Mouse (Mus musculus): ENCODE measurements around the gene Anapc15. TPM values are rescaled to one million over a fixed set of nuclear protein-coding genes. Genes with fewer than 3 reads are reported as not detected.
A peak's percentile ranks its signal among the peaks of the same experiment; 100 is the strongest.
"Not testable (repeated sequence)": the region's sequence is repeated elsewhere in the genome, so short reads cannot be mapped to it uniquely, and the experiment has no call there.

The Anapc15 gene
- polyA plus RNA-seq, 1 experiment from 2014 or later, result 127 TPM

DNA sequence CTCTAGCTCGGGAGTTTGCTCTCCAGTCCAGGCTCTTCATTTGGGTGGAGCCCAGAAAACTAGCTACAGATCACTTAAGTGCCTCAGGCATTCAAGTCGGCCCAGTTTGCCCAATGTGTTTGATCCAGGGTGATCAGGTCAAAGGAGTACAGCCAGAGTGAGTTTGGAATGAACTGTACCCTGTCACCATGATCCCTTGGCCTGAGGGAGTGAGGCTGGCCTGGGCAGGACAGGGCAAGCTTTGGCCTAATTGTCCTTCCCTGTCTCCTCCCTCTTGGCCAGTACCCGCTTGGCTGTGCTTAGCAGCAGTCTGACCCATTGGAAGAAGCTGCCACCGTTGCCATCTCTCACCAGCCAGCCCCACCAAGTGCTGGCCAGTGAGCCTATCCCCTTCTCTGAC, 46.6 kb downstream of the Anapc15 start:
- DNase-seq (ENCODE audit: extremely low spot score, low spot score), result no peak
- Histone ChIP-seq H3K36me3 (replicated peaks) (peaks cover 64% of the 10 kb centered on the region), H3K9me3 (no peaks in the 10 kb centered on the region), H3K27ac (no peak overlapping the region), H3K4me3 (no peak overlapping the region), H3K27me3 (ENCODE audit: poor library complexity, severe bottlenecking) (no peaks in the 10 kb centered on the region), H3K4me1 (peaks cover 23% of the 10 kb centered on the region)
- WGBS, result 89% methylated on average over 4 of the region's 4 CpGs

DNA sequence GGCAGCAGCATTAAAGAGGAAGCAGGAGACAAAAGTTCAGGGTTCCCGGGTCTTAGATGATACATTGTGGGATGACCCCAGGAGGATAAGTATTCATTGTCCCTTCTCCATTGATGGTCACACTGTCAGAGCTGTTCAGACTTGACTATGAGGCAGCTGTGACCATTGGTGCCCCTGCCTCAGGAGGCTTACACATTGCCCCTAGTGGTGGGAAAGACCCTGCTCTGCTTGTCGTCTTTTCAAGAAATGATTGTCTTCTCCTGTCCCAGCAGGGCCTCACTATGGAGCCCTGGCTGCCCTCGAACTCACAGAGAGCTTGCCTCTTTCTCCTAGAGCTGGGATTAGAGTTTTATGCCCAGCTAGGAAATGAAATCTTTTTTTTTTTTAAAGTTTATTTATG, 48.5 kb downstream of the Anapc15 start:
- Histone ChIP-seq H3K9me3 (no peaks in the 10 kb centered on the region), H3K36me3 (replicated peaks) (peaks cover 68% of the 10 kb centered on the region), H3K4me3 (no peak overlapping the region), H3K27ac (no peak overlapping the region), H3K27me3 (ENCODE audit: poor library complexity, severe bottlenecking) (no peaks in the 10 kb centered on the region), H3K4me1 (peaks cover 11% of the 10 kb centered on the region)
- 72% methylated on average over 3 of the region's 3 CpGs for WGBS
- DNase-seq (ENCODE audit: extremely low spot score, low spot score), result no peak

DNA sequence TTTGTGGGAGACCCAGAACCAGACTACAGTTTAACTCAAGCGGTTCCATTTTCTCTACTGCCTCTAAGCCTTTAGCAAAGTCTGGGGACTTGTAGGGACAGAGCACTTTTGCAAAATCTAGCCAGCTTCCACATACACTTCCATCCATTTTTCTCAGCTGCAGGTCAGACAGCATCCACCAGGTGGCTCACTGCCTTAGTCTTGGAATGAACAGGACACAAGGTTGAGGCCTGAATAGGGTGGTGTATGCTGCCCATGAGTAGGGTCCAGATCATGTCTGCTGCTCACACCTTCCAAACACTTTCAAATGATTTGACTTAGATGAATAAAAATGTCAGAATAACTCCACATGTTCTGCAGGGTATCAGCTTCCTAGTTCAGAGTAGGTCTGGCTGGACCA, 54.6 kb downstream of the Anapc15 start:
- DNase-seq (ENCODE audit: extremely low spot score, low spot score), result peak; percentile 59
- Histone ChIP-seq H3K36me3 (replicated peaks) (peaks cover 24% of the 10 kb centered on the region), H3K27ac (no peak overlapping the region), H3K9me3 (no peaks in the 10 kb centered on the region), H3K4me1 (no peaks in the 10 kb centered on the region), H3K4me3 (no peak overlapping the region), H3K27me3 (ENCODE audit: poor library complexity, severe bottlenecking) (no peaks in the 10 kb centered on the region)
- 21% methylated on average over 1 of the region's 1 CpGs for WGBS

DNA sequence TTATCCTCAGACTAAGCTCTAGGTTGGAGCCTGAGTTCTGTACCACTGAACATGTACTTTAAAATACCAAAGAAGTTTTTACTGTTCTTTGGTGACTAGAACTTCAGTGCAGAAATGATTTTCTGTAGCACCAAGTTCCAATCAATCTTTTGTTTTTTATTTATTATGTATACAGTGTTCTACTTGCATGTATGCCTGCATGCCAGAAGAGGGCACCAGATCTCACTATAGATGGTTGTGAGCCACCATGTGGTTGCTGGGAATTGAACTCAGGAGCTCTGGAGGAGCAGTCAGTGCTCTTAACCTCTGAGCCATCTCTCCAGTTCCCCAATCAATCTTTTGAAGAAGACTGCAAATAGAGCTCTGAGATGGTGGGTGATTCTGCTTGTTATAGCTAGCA, 62.4 kb downstream of the Anapc15 start:
- H3K27me3 ChIP-seq (ENCODE audit: poor library complexity, severe bottlenecking); H3K9me3 ChIP-seq; H3K36me3 ChIP-seq (replicated peaks); H3K4me3 ChIP-seq; DNase-seq (ENCODE audit: extremely low spot score, low spot score); H3K4me1 ChIP-seq; H3K27ac ChIP-seq: not testable (repeated sequence)

DNA sequence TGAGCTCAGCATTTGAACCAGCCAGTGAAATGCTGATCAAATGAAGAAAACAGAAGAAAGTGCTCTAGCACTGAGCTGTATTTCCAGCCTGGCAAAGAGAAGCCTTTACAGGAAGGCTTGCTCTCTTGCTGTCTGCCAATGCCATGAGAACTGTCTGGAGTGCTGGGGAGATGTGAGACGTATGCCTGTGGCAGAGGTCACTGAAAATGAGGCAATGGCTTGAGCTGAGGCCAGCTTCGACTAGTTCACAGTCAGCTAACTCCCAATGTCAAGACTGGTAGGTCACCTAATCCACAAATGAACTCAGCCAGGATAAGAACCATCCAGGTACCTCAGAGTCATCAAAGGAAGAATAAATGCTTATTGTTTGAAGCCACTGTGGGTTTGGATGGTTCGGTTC, 64.6 kb downstream of the Anapc15 start:
- H3K4me1 ChIP-seq, result peaks cover 8% of the 10 kb centered on the region
- no peaks in the 10 kb centered on the region for H3K27me3 ChIP-seq (ENCODE audit: poor library complexity, severe bottlenecking)
- no peaks in the 10 kb centered on the region; the same call in 1 of the 2 replicates for H3K36me3 ChIP-seq (replicated peaks)
- 82% methylated on average over 3 of the region's 3 CpGs for WGBS
- no peak for DNase-seq (ENCODE audit: extremely low spot score, low spot score)
- H3K9me3 ChIP-seq, result 0 out of 2 replicates have a peak, but pooled peaks cover 4% of the 10 kb centered on the region
- H3K27ac ChIP-seq, result no peak overlapping the region
- H3K4me3 ChIP-seq, result no peak overlapping the region

DNA sequence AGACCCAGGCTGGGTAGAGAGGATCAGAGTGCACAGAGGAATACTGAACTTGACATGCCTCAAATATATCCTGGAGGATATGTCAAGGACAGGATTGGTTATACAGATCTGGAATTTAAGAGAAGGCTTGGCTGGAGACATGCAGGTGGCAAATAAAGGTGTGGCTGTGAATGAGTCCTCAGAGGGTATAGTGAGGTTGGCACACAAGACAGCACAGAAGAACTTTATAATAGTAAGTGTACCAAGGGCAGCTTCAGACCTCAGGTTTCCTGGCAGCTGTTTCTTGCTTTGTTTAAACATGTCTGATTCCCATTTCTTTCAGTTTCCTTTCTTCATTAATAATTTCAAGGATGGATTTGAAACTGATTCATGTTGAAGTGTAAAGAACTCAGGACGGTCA, 69.0 kb downstream of the Anapc15 start:
- WGBS, result 94% methylated on average over 1 of the region's 1 CpGs
- peak overlapping the region; percentile 90 for H3K4me3 ChIP-seq
- H3K27me3 ChIP-seq (ENCODE audit: poor library complexity, severe bottlenecking), result no peaks in the 10 kb centered on the region
- no peak for DNase-seq (ENCODE audit: extremely low spot score, low spot score)
- H3K4me1 ChIP-seq, result peaks cover 27% of the 10 kb centered on the region
- H3K9me3 ChIP-seq, result no peaks in the 10 kb centered on the region
- H3K36me3 ChIP-seq (replicated peaks), result peaks cover 18% of the 10 kb centered on the region
- no peak overlapping the region for H3K27ac ChIP-seq

DNA sequence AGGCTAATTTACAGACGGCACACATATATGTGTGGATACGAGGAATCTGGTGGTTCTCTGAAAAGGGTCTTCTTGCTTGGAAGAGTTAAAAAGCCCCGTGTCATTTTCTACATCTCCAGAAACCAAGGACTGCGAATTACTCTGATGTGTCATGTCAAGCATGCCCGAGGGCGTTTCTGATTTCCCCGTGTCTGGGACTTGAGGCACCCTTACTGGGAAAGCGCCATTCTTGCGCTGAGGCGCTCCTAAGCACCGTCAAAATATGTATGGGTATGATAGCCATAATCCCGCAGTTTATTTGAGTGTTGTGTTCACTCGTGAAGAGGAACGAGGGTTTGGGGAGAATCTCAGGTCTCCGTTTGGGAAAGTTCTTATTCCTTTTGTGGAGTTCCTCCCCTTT, 69.8 kb downstream of the Anapc15 start:
- no peak for DNase-seq (ENCODE audit: extremely low spot score, low spot score)
- Histone ChIP-seq H3K27ac (peak overlapping the region; percentile 95), H3K4me1 (peaks cover 27% of the 10 kb centered on the region), H3K27me3 (ENCODE audit: poor library complexity, severe bottlenecking) (no peaks in the 10 kb centered on the region), H3K36me3 (replicated peaks) (peaks cover 24% of the 10 kb centered on the region), H3K4me3 (peak overlapping the region; percentile 90), H3K9me3 (no peaks in the 10 kb centered on the region)
- WGBS, result 9% methylated on average over 15 of the region's 15 CpGs

DNA sequence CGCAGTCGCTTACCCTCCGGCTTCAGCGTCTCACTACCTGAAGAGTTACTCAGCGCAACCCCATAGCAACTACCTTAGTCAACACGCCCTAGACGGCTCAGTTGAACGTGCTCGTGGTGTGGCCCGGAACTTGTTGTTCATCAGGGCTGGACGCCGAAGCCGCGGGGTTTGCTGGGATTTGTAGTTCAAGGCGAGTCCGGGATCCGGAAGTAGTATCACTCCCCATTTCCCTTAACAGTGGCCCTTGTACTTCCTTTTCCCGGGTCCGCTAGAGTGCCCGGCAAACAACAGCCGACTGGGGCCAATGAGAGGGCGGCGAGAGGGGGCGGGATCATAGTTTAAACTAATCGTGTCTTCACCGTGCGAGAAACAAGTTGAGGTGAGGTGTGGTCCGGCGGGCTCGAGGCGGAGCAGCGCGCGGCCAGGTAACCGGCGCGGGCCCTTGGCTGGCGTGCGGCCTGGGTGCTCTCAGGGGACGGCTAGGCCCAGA, 70.3 kb downstream of the Anapc15 start, which contains the start of the genes Lrrc51 and Numa1:
Gene Lrrc51, minus strand, starts transcription at position 145 of the 490 bp plus-strand sequence.
Gene Numa1, plus strand, starts transcription at position 361 of the 490 bp plus-strand sequence.
- Histone ChIP-seq H3K27me3 (ENCODE audit: poor library complexity, severe bottlenecking) (no peaks in the 10 kb centered on the region), H3K4me3 (peak within 1 kb of the TSS; percentile 90), H3K36me3 (replicated peaks) (peaks cover 29% of the 10 kb centered on the region), H3K9me3 (no peaks in the 10 kb centered on the region), H3K27ac (peak within 1 kb of the TSS; percentile 95), H3K4me1 (peaks cover 27% of the 10 kb centered on the region)
- under 1% methylated on average over 40 of the region's 40 CpGs for WGBS
- DNase-seq (ENCODE audit: extremely low spot score, low spot score), result peak; percentile 98

DNA sequence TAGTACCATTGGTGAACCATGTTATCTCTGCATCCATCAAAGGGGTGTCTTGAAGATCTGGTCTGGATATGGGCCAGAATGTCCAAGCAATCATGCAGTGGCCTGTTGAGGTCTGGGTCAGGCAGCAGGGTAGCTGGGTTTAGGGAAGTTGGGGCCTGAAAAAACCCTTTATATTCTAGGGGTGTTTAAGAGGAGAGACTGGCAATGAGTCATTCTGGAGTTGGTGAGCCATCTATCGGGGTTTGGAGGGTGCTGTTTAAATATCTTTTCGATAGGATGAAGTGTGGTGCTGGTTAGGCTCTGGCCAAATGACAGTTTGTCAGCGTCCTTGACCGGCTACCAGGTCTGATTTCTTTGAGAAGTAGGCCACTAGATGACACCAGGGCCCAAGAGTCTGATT, 72.4 kb downstream of the Anapc15 start:
- no peak for DNase-seq (ENCODE audit: extremely low spot score, low spot score)
- Histone ChIP-seq H3K4me3 (peak overlapping the region; percentile 90; the same call in 1 of the 2 replicates), H3K27ac (no peak overlapping the region), H3K4me1 (peaks cover 27% of the 10 kb centered on the region), H3K27me3 (ENCODE audit: poor library complexity, severe bottlenecking) (no peaks in the 10 kb centered on the region), H3K36me3 (replicated peaks) (peaks cover 43% of the 10 kb centered on the region), H3K9me3 (no peaks in the 10 kb centered on the region)
- WGBS, result 89% methylated on average over 4 of the region's 4 CpGs

DNA sequence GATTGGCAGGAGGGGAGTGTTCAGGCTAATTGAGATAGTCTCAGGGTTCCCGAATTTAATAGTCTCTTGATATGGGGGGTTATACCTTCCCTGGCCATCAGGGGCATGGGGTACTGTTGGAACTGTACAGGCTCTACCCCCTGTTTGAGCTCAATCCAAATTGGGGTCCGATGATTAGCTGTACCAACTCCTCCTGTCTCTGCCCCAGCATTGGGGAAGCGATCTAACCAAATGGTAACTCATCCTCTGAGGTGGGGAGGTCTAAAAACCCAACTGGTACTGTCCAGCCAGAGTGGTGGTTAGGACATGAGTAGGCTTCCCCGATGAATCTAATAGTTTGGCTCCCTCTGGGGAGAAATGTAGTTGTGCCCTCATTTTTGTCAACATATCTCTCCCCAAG, 73.5 kb downstream of the Anapc15 start:
- Histone ChIP-seq H3K9me3 (no peaks in the 10 kb centered on the region), H3K4me1 (peaks cover 27% of the 10 kb centered on the region), H3K4me3 (no peak overlapping the region), H3K36me3 (replicated peaks) (peaks cover 43% of the 10 kb centered on the region), H3K27me3 (ENCODE audit: poor library complexity, severe bottlenecking) (no peaks in the 10 kb centered on the region), H3K27ac (no peak overlapping the region)
- WGBS, result 95% methylated on average over 4 of the region's 4 CpGs
- DNase-seq (ENCODE audit: extremely low spot score, low spot score), result no peak

DNA sequence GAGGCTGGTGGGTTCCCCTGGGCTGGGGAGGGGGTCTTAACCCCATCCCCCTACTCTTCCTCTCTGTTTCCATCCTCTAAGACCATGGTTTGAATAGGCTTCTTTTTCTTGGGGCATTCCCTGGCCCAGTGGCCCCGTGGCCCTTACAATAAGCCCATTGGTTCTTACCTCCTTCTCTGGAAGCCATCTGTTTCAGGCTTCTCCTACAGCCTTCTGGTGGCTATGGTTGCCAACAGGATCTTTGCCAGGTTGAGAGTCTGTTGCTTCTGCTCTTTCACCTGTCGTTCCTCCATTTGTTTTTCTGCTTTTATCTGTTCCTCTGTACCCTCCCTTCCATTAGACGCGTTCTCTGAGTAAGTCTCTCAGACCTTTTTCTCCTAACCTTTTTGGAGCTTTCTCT, 74.1 kb downstream of the Anapc15 start:
- no peaks in the 10 kb centered on the region for H3K9me3 ChIP-seq
- H3K4me3 ChIP-seq, result no peak overlapping the region
- peaks cover 24% of the 10 kb centered on the region for H3K4me1 ChIP-seq
- peaks cover 46% of the 10 kb centered on the region for H3K36me3 ChIP-seq (replicated peaks)
- DNase-seq (ENCODE audit: extremely low spot score, low spot score), result no peak
- H3K27me3 ChIP-seq (ENCODE audit: poor library complexity, severe bottlenecking), result no peaks in the 10 kb centered on the region
- WGBS, result 97% methylated on average over 4 of the region's 4 CpGs
- no peak overlapping the region for H3K27ac ChIP-seq

DNA sequence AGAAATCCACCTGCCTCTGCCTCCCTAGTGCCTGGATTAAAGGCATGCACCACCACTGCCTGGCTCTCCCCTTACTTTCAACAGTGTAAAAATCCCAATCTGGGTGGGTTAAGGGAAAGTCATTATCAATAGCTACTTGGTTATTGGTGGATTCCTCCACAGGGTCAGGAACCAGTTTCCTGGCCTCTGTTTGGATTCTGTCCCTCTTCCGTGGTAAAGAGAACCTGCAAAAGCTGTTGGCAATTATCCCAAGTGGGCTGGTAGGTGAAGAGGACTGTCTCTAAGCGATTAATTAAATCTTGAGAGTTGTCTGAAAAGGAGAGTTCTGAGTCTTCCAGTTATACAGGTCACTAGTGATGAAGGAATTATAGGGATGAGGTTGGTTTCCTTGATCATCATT, 74.8 kb downstream of the Anapc15 start:
- Histone ChIP-seq H3K27me3 (ENCODE audit: poor library complexity, severe bottlenecking) (no peaks in the 10 kb centered on the region), H3K27ac (no peak overlapping the region), H3K9me3 (no peaks in the 10 kb centered on the region), H3K36me3 (replicated peaks) (peaks cover 46% of the 10 kb centered on the region), H3K4me1 (peaks cover 17% of the 10 kb centered on the region), H3K4me3 (no peak overlapping the region)
- no peak for DNase-seq (ENCODE audit: extremely low spot score, low spot score)
- 85% methylated on average over 2 of the region's 2 CpGs for WGBS

DNA sequence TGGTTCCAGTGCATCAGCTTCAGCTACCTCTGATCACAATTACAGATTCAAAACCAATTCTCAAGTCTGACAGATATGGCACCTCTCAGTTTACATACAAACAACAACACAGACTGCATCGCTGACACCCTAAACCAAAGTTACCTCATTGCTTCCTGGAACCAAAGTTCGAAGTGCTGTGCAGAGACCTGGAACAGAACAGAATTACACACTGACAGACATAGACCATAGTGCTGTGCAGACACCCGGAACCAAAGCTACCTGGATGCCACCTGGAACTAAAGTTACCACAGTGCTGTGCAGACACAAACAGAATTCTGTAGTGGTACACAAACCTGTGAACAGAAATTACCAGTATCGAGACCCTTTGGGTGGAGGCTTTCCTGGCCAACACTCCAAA, 76.2 kb downstream of the Anapc15 start:
- H3K36me3 ChIP-seq (replicated peaks), result peaks cover 46% of the 10 kb centered on the region
- H3K9me3 ChIP-seq, result no peaks in the 10 kb centered on the region
- 92% methylated on average over 4 of the region's 4 CpGs for WGBS
- peaks cover 13% of the 10 kb centered on the region for H3K4me1 ChIP-seq
- DNase-seq (ENCODE audit: extremely low spot score, low spot score), result no peak
- no peaks in the 10 kb centered on the region for H3K27me3 ChIP-seq (ENCODE audit: poor library complexity, severe bottlenecking)
- no peak overlapping the region for H3K27ac ChIP-seq
- no peak overlapping the region for H3K4me3 ChIP-seq

DNA sequence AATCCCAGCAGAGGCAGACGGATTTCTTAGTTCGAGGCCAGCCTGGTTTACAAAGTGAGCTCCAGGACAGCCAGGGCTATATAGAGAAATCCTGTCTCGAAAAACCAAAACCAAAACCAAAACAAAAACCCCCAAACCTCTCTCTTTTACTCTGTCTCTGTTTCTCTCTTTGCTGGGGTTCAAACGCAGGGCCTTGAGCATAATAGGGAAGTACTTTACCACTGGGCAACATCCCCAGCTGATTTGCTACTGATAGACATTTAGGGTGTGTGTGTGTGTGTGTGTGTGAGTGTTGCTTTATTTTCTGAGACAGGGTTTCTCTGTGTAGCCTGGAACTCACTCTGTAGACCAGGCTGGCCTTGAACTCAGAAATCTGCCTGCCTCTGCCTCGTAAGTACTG, 85.5 kb downstream of the Anapc15 start:
- 93% methylated on average over 5 of the region's 5 CpGs for WGBS
- H3K27ac ChIP-seq; H3K27me3 ChIP-seq (ENCODE audit: poor library complexity, severe bottlenecking); H3K4me3 ChIP-seq; DNase-seq (ENCODE audit: extremely low spot score, low spot score); H3K9me3 ChIP-seq; H3K4me1 ChIP-seq: not testable (repeated sequence)
- peaks cover 21% of the 10 kb centered on the region for H3K36me3 ChIP-seq (replicated peaks)
